Mouse (Mus musculus) myocyte (in vitro differentiated cells): ENCODE results near the gene Trmt5.

ENCODE experiments used
- E2F4 ChIP-seq: IDR thresholded peaks from one replicate; pipeline ENCODE4 v1.6.1; 2011; ENCODE audit warnings: mild to moderate bottlenecking, control low read depth, moderate library complexity; ENCODE audit not compliant: insufficient read depth
- MAX ChIP-seq: IDR thresholded peaks from one replicate; pipeline ENCODE4 v1.6.1; 2011; ENCODE audit warnings: low read depth, mild to moderate bottlenecking, control low read depth
- MYOG ChIP-seq, 3 experiments: IDR thresholded peaks; one replicate each; pipeline ENCODE4 v1.6.1; 2011; ENCODE audit warnings: control low read depth in 2 of 3, low read depth in 2 of 3, mild to moderate bottlenecking in 2 of 3; ENCODE audit not compliant: insufficient read length in 2 of 3, control insufficient read depth in 1 of 3, insufficient read depth in 1 of 3
- POLR2A ChIP-seq: IDR thresholded peaks from one replicate; pipeline ENCODE4 v1.6.1; 2011; ENCODE audit warnings: low read depth, mild to moderate bottlenecking, control low read depth, moderate library complexity; ENCODE audit not compliant: insufficient read length
- POLR2AphosphoS2 ChIP-seq: IDR thresholded peaks from one replicate; pipeline ENCODE4 v1.6.1; 2011; ENCODE audit warnings: low read depth, control low read depth; ENCODE audit not compliant: insufficient read length
- TCF3 ChIP-seq: IDR thresholded peaks from one replicate; pipeline ENCODE4 v1.6.1; 2011; ENCODE audit warnings: low read depth, control low read depth; ENCODE audit not compliant: insufficient read length
- USF1 ChIP-seq: IDR thresholded peaks from one replicate; pipeline ENCODE4 v1.6.1; 2011; ENCODE audit warnings: low read depth, mild to moderate bottlenecking, control low read depth, moderate library complexity

DNA sequence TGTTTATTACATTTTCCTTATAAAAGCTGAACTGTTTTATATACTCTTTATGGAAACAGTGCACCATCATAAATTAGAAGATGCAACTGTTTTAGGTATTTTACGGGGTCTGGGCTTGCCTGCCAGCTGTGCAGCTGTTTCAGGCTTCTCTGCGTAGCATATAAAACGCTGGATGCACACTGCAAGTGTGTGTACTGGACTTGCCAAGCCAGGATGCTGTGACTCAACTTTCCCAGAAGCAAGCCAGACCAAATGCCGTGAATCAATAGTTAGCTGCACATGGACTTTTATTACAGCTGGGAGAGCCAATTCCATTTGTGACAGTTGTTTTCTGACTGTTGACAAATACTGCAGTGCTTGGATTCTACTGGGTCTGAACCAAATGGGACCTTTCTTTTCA is 16.6 kb downstream of the Trmt5 start:
- TF ChIP-seq TCF3 = peak; percentile 11
- no peak for TF ChIP-seq USF1
- no peak for TF ChIP-seq MAX
- TF ChIP-seq MYOG (IDR thresholded peaks at IDR 0.05; ENCODE audit: control insufficient read depth in 1 of 3, insufficient read depth in 1 of 3, insufficient read length in 2 of 3, low read depth in 2 of 3) = peak in 2 of 3 experiments; percentile 21 to 60
- no peak for TF ChIP-seq E2F4
- no peak for TF ChIP-seq POLR2A
- no peak for TF ChIP-seq POLR2AphosphoS2
